Mouse (Mus musculus) lung, postnatal 0 days (tissue): Measurements from ENCODE around the gene Evl.

Experiments used
- CTCF ChIP-seq: IDR thresholded peaks from 2 replicates; pipeline ENCODE4 v1.5.1; 2016; ENCODE audit warnings: antibody characterized with exemption, mild to moderate bottlenecking
- EP300 ChIP-seq: IDR thresholded peaks from 2 replicates; pipeline ENCODE4 v1.6.1; 2016; ENCODE audit warnings: antibody characterized with exemption, mild to moderate bottlenecking, control low read depth

GRCm38 (mm10) chr12:108706129-108706528 is 151.6 kb downstream of the Evl start:
- TF ChIP-seq EP300 = no peak
- peak; percentile 64 for TF ChIP-seq CTCF
